Mouse (Mus musculus) spleen, postnatal 36 days (tissue): ENCODE results near the gene Mecom.

Experiments used
- DNase-seq, 2 experiments: peaks; one replicate each; pipeline ENCODE4 v3.0.0; 2022; ENCODE audit warnings: low spot score in 2 of 2, mixed read lengths in 1 of 2

Gene Mecom

GRCm38 (mm10) chr3:29963447-29963846 lies 584.4 kb downstream of the Mecom start:
- no peak for DNase-seq

- DNase-seq = no peak
These were observed 588.8 kb downstream of the Mecom start for GRCm38 (mm10) chr3:29959051-29959450.

- DNase-seq = no peak
These were observed 590.2 kb downstream of the Mecom start for GRCm38 (mm10) chr3:29957365-29958236.

GRCm38 (mm10) chr3:29953269-29953668 lies 594.5 kb downstream of the Mecom start:
- DNase-seq = no peak

- DNase-seq = no peak
These were observed 597.0 kb downstream of the Mecom start for GRCm38 (mm10) chr3:29950853-29951252.

- DNase-seq = no peak
These were observed 644.1 kb downstream of the Mecom start for GRCm38 (mm10) chr3:29903596-29904308.
